Mouse (Mus musculus): ENCODE measurements around the gene Spic.

GRCm38 (mm10) chr10:88725343-88725742 is 40.5 kb upstream of the Spic start:
- TF ChIP-seq CTCF (IDR thresholded peaks at IDR 0.05; ENCODE audit: low read depth, low read length), result peak; percentile 46
- TF ChIP-seq POLR2A (IDR thresholded peaks at IDR 0.05; ENCODE audit: extremely low read depth, insufficient read depth, low read length), result no peak
